In genomic region chr7:136048925-136049586, GRCm38 (mm10) we compare ENCODE assay signal across 14 mouse cellular contexts.
A peak's percentile ranks its signal among the peaks of the same experiment; 100 is the strongest.
DNase-seq lines count a peak whose midpoint lies in the region; ATAC-seq and TF ChIP-seq lines count a peak whose summit lies in the region.
"Had no signal": no experiment of that assay in that cellular context is flagged by ENCODE, and none has a peak within 500 bp of the region (broad histone marks: within the 10 kb centered on the region; RNA-seq: fewer than 3 reads in every experiment).

No protein-coding gene starts in this region.

- peaks cover 66% of the 10 kb centered on the region for H3K4me1 ChIP-seq in embryonic facial prominence, embryonic 10.5 days
- H3K4me1 ChIP-seq: megakaryocyte, embryonic 14.5 days had no signal

- no peaks in the 10 kb centered on the region for H3K9me3 ChIP-seq in embryonic facial prominence, embryonic 10.5 days
- H3K9me3 ChIP-seq: heart, embryonic 15.5 days; megakaryocyte, embryonic 14.5 days had no signal

- H3K27ac ChIP-seq in gastrocnemius, adult 2 months = no peak overlapping the region
- peak overlapping the region; percentile 78 for H3K27ac ChIP-seq in embryonic facial prominence, embryonic 10.5 days (replicated peaks)
- H3K27ac ChIP-seq: heart, embryonic 15.5 days had no signal

- H3K36me3 ChIP-seq in embryonic facial prominence, embryonic 10.5 days (replicated peaks) = no peaks in the 10 kb centered on the region
- H3K36me3 ChIP-seq: heart, embryonic 15.5 days had no signal

- WGBS in embryonic facial prominence, embryonic 10.5 days = 48% methylated on average over 7 of the region's 8 CpGs

- H3K27me3 ChIP-seq in embryonic facial prominence, embryonic 10.5 days (replicated peaks; ENCODE audit: low read depth, poor library complexity, severe bottlenecking) = peaks cover 21% of the 10 kb centered on the region
- H3K27me3 ChIP-seq: megakaryocyte, embryonic 14.5 days had no signal

- ATAC-seq in megakaryocyte, adult 5-6 weeks (ENCODE audit: poor library complexity, severe bottlenecking) = 0 out of 2 replicates have a peak, but pooled peaks have one; percentile 35
- ATAC-seq: forebrain, embryonic 16.5 days had no signal

- intact Hi-C loops in gastrocnemius, adult 2 months (cut with DNase I) = no loop called here
- intact Hi-C loops in gastrocnemius, postnatal 36 days (cut with DNase I) = no loop called here

- TF ChIP-seq CTCF in gastrocnemius, adult 2 months (IDR thresholded peaks at IDR 0.05) = no peak

- H3K4me3 ChIP-seq in gastrocnemius, adult 2 months = no peak overlapping the region
- H3K4me3 ChIP-seq in embryonic facial prominence, embryonic 10.5 days = no peak overlapping the region
- H3K4me3 ChIP-seq: heart, embryonic 15.5 days; megakaryocyte, embryonic 14.5 days had no signal

- DNase-seq in gastrocnemius, adult 2 months = peak; percentile 40
- DNase-seq in gastrocnemius, postnatal 36 days = no peak
- DNase-seq in kidney, postnatal 14 days = peak; percentile 25
- DNase-seq in kidney, postnatal 25 days = no peak
- DNase-seq in embryonic facial prominence, embryonic 10.5 days (ENCODE audit: low spot score) = peak; percentile 39
- DNase-seq in layer of hippocampus, postnatal 14 days (ENCODE audit: low spot score in 2 of 2) = no peak
- DNase-seq in urinary bladder, postnatal 36 days (ENCODE audit: low spot score in 2 of 2) = no peak
- DNase-seq: B cell, adult 2 months; layer of hippocampus, adult 9-11 months; thymus, postnatal 25 days had no signal

Comparison
In these comparisons a context has a peak if more than half of its experiments do, and no peak if none do; other contexts are left out.
1. DNase-seq: peak in gastrocnemius, adult 2 months (single experiment), kidney, postnatal 14 days (single experiment) and embryonic facial prominence, embryonic 10.5 days (single experiment); none in gastrocnemius, postnatal 36 days (0 of 2), kidney, postnatal 25 days (0 of 2), layer of hippocampus, postnatal 14 days (0 of 2) and urinary bladder, postnatal 36 days (0 of 2).